Mouse (Mus musculus) T-helper 1 cell (primary cell): Measurements from ENCODE around the gene Sgo2a.
"Not testable (repeated sequence)": the region's sequence is repeated elsewhere in the genome, so short reads cannot be mapped to it uniquely, and the experiment has no call there.

Experiments used
- in situ Hi-C: fragments of 300-600 bp; cut with MboI, MseI; formaldehyde crosslinking; loops from one replicate; pipeline ENCODE4 v1.15.1; 2025; ENCODE audit warnings: high pct_unique_total_duplicates

Gene Sgo2a

GRCm38 (mm10) chr1:57995432-57996132 lies at the start of gene Sgo2a:
Gene Sgo2a, plus strand, starts transcription at chr1:57995971.
- in situ Hi-C loops: no loop called here

DNA sequence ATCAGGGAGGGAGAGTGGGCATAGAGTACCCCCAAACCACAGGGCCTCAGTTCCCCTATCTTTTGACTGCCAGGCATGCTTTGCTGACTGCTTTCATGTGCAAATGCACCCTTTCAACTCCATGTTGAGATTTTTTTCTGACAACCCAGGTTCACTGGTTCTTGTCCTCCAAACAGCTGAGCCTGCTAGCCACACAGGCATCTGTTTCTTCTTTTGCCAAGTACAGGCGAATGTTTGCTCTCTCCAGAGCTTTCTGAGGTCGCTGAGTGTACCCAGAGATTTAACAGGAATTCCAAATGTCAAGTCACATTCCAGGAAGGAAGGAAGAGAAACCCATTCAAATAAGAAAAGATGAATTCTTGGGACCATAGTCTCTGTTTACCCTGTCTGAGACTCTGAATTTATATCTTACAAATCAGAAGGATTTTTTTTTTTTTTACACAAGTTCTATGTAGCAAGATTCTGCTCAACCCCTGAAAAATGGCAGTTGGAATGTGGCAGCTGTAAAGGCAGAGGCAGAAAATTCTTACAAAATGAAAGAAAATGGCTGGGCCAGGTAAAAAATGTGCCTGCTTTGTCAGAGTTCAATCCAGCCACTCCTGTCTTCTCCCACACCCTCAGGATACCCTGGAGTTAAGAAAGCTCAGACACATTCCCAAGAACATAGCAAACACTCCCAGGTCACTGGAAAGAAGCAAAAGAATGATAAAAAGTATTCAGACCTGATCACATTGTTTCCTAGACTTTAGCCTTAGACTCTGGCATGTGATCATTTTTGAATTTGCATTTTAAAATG lies 48.0 kb upstream of the Sgo2a start:
- in situ Hi-C loops: no loop called here

DNA sequence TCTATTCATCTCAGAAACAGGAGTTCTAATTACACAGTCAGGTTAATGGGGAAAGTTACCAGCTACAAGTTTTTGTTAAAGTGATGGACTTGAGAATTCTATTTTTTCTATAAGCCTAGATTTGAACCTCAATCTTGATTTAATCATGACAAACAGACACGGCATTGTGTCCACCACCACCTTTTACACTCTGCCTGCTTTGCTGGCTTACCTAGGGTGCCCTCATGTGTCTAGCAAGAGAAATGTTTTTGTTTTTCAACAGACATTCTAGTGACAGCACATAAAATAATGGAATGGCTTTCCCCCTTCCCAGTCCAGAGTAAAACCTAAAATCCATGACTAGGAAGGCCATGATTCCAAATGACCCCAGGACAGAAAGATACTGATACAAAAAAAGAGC lies 46.6 kb upstream of the Sgo2a start:
- in situ Hi-C loops: no loop called here

GRCm38 (mm10) chr1:57949716-57950115 lies 46.1 kb upstream of the Sgo2a start:
- in situ Hi-C loops: loop anchor here (10.0 kb wide), 1 partner anchor 525 kb away; no protein-coding TSS in a partner anchor

GRCm38 (mm10) chr1:57952509-57952908 lies 43.3 kb upstream of the Sgo2a start:
- in situ Hi-C loops: loop anchor here (10.0 kb wide), 1 partner anchor 528 kb away; no protein-coding TSS in a partner anchor

- in situ Hi-C loops: loop anchor here (10.0 kb wide), 1 partner anchor 529 kb away; no protein-coding TSS in a partner anchor
These were observed 42.0 kb upstream of the Sgo2a start for GRCm38 (mm10) chr1:57953586-57954375.

GRCm38 (mm10) chr1:57954376-57954765 lies 41.4 kb upstream of the Sgo2a start:
- in situ Hi-C loops: loop anchor here (10.0 kb wide), 1 partner anchor 530 kb away; no protein-coding TSS in a partner anchor

- in situ Hi-C loops: loop anchor here (10.0 kb wide), 1 partner anchor 531 kb away; no protein-coding TSS in a partner anchor
These were observed 40.0 kb upstream of the Sgo2a start for GRCm38 (mm10) chr1:57955774-57956173.

DNA sequence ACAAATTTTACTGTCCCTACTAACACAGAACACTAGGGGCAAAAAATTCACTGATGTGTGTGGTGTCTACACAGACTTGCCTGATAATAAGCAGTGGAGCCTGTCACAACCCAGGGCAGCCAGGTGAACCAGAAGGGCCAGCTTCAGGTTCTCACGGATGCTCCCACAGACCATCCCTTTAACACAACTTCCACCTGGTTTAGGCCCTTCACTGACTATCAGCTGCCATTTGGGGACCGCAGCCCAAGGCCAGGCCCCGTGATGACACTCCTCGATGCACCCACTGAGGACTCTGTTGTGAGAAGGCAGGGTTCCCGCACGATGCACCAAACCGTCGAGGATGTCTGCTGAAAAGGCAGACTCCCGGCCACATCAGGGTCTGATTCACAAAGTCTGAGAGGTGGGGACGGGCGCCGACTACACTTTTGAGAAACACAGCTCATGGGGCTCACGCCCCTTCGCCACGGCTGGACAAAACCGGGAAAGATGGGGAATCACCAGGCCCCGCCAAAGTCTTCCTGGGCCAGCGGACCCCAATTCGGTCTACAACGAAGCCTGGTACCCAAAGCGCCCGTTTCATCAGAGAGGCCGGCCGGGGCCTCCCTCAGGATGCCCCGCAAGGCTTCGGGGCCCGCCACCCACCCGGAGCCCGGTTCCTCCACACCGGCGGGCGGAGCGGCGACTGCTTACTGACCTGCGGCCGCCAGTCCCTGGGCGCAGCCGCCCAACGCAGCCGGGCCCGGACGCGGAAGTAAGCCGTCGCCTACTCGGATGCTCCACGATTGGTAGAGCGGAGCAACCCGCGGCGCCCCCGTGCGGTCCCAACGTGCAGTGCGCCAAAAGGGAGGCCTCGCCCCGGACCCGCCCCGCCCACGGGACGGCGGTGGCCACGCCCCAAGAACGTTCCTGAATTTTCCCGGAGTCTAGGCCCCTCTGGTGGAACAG lies 26.2 kb upstream of the Sgo2a start:
- in situ Hi-C loops: no loop called here

GRCm38 (mm10) chr1:57971588-57971987 lies 24.2 kb upstream of the Sgo2a start:
- in situ Hi-C loops: no loop called here

DNA sequence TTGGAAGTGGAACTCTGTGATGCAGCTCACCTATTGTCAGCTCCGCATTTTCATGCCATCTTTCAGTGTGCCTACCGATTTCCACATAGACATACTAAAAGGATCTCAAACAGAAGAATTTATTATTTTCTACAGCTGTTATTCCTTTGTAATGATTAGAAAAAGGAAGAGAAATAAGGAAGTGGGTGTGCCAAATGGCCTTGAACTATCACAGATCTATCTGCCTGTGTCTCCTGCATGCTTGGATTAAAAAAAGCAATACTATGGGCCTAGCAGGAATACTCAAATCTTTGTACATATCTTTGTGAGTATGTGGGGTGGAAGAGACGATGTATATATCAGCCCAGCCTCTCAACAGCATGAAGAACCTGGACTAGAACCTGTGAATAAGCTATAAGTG lies 18.9 kb upstream of the Sgo2a start:
- in situ Hi-C loops: no loop called here

DNA sequence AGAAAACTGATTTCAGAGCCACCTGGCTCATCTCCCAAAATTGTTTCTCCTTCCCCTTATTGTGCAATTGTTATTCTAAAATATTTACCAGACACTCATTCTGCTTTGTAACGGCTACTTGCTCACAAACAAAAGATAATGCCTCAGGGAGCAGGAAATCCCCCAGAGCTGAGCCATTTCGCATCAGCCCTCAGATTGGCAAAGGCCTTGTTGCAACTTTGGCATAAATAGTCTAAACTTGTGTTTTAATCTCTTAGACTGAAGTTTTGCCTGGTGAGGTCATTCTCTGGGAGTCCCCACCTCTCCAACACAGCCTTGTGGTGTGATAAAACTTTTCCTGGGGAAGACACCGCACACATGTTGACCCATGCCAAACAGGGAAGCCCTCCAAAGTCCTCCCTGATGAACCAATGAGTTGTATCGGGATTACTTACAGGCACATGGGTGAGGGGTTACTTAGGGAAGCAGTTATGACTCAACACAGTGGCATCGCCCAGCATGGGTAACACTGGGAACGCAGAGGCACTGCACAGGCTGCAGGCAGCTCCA lies 6.6 kb upstream of the Sgo2a start:
- in situ Hi-C loops: no loop called here

DNA sequence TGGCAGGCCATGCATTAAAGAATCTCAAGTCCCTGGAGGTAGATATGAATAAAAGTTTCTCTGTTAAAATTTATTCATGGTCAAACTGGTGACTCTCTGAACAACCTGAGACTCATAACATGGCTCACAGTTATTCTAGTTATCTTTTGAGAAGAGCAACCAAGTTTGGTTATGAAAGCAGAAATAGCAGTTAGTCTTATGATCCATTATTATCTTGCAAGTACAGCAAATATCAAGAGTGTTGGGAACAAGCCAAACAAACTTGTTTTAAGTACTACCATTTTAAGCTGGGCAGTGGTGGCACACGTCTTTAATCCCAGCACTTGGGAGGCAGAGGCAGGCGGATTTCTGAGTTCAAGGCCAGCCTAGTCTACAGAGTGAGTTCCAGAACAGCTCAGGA lies 4.5 kb upstream of the Sgo2a start:
- in situ Hi-C loops: no loop called here

GRCm38 (mm10) chr1:57996133-57996615 lies 403 bp downstream of the Sgo2a start:
- in situ Hi-C loops: no loop called here

DNA sequence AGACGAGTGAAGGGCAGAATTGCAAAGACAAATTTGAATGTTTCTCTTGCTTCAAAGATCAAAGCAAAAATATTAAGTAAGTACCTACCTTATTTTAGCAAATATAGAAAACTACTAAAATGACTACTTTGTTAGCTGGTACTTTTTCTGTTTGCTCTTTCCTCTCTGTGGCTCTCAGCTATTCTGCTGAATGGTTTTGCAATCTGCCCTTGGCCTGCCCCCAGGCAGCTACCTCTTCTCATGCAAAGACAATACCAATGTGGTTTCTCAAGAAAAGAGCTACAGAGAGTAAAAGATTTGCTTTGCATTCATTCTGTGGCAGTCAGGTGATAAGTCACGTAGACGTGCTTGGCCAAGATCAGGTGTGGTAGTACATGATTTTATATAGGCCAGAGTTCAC lies 2.4 kb downstream of the Sgo2a start:
- in situ Hi-C loops: no loop called here

DNA sequence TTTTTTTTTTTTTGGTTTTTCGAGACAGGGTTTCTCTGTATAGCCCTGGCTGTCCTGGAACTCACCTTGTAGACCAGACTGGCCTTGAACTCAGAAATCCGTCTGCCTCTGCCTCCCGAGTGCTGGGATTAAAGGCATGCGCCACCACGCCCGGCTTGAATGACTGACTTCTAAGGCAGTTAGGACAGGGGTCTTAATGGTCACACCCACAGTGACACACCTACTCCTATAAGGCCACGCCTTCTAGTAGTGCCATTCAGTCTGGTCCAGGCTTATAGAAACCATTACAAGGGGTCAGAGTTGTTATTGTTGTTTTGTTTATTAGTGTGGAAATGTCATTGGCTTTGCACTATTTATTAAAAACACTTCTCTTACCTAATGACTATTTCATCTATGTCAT lies 10.6 kb downstream of the Sgo2a start:
- in situ Hi-C loops: not testable (repeated sequence)

DNA sequence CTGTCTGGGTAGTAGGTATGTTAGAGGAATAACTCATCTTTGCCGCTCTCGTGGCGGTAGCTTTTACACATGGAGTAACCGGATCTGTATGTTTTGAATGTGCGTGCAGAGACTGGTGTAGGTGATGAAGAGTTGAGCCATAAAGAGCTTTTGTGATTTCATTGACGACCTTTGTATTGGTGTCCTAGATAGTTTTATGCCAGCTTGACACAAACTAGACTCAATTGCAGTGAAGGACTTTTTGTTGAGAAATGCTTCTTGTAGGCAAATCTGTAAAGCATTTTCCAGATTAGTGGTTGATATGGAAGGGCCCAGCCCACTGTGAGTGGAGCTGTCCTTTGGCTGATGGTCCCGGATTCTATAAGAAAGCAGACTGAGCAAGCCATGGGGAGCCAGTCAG lies 23.1 kb downstream of the Sgo2a start, which contains the start of gene Kctd18:
Gene Kctd18 (minus strand): TSS at position 101 of the 400 bp plus-strand sequence.
- in situ Hi-C loops: no loop called here

- in situ Hi-C loops: loop anchor here (25.0 kb wide), 1 partner anchor 1060 kb away; the partner anchor contains the start of gene C2cd6
These were observed 31.9 kb downstream of the Sgo2a start for GRCm38 (mm10) chr1:58027707-58028106.

DNA sequence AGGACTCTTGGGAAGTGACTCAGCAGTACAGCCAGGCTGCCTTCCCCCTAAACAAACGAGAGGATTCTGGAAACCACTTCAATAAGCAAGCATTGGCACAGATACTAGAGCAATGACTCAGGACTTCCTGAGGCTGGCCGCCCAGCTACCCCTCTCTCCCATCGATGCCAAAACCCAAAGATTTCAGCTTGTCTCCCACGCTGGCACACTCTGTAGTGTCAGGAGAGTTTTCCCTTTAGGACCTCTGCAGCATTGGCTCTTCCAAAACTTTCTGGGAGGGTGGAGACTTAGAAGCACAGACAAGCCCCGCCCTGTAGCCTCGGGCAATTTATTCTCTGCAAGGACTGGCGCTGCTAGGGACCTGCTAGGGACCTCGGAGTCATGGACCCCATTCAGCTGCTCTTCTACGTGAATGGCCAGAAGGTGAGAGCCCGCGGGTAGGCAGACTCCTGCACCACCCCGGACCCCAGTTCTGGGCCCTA lies 33.9 kb downstream of the Sgo2a start, which contains the start of gene Aox1:
Gene Aox1 (plus strand): TSS at position 296 of the 482 bp plus-strand sequence.
- in situ Hi-C loops: loop anchor here (25.0 kb wide), 1 partner anchor 1058 kb away; the partner anchor contains the start of gene C2cd6
